Mouse (Mus musculus) small intestine, adult 2 months (tissue): ENCODE results near the gene Zfp354b. TPM values are rescaled to one million over a fixed set of nuclear protein-coding genes. Genes with fewer than 3 reads are reported as not detected.

Experiments
- H3K27ac ChIP-seq: fragments of 200-500 bp; 2 replicates; pipeline ENCODE4 v1.5.1; 2012; ENCODE audit warnings: low read depth, low read length, control low read depth, inconsistent platforms; ENCODE audit not compliant: insufficient read depth
- H3K27me3 ChIP-seq: fragments of 200-500 bp; 2 replicates; pipeline ENCODE4 v1.6.1; 2012; ENCODE audit warnings: mild to moderate bottlenecking, moderate library complexity, low read length, inconsistent platforms; ENCODE audit not compliant: control insufficient read depth, insufficient read depth
- H3K36me3 ChIP-seq: fragments of 200-500 bp; 2 replicates; pipeline ENCODE4 v1.6.1; 2012; ENCODE audit warnings: mild to moderate bottlenecking, low read length, control low read depth, inconsistent platforms; ENCODE audit not compliant: control insufficient read depth, insufficient read depth
- H3K4me1 ChIP-seq: fragments of 200-500 bp; 2 replicates; pipeline ENCODE4 v1.6.1; 2012; ENCODE audit warnings: low read length, inconsistent platforms, mixed read lengths; ENCODE audit not compliant: control insufficient read depth, insufficient read depth, insufficient read length
- H3K4me3 ChIP-seq: fragments of 200-500 bp; 2 replicates; pipeline ENCODE4 v1.5.1; 2012; ENCODE audit warnings: low read depth, mild to moderate bottlenecking, control low read depth, inconsistent platforms, low read length, moderate library complexity
- CTCF ChIP-seq: fragments of 200-500 bp; IDR thresholded peaks from 2 replicates; pipeline ENCODE4 v1.5.1; 2012; ENCODE audit warnings: low read depth, mild to moderate bottlenecking, control low read depth, inconsistent platforms, low read length, moderate library complexity, mixed read lengths; ENCODE audit not compliant: insufficient replicate concordance, insufficient read length; ENCODE audit errors: extremely low read depth
- POLR2A ChIP-seq: fragments of 200-500 bp; IDR thresholded peaks from 2 replicates; pipeline ENCODE4 v1.6.1; 2012; ENCODE audit warnings: low read depth, mild to moderate bottlenecking, control low read depth, inconsistent platforms, low read length, moderate library complexity
- WGBS: fragments of 180-500 bp; shearing (Covaris S2); methylation state at CpG from one replicate; pipeline ENCODE4 v1.1.7; 2018; 5-methylcytosine and 5-hydroxymethylcytosine counted together
- polyA plus RNA-seq: library from polyadenylated mRNA; depleted of rRNA; stranded (reverse); fragments of >200 nt; gene quantifications from 2 replicates; pipeline ENCODE4 v1.2.3, GENCODE M21; 2012

The Zfp354b gene
- polyA plus RNA-seq, 1 experiment, result not detected

DNA sequence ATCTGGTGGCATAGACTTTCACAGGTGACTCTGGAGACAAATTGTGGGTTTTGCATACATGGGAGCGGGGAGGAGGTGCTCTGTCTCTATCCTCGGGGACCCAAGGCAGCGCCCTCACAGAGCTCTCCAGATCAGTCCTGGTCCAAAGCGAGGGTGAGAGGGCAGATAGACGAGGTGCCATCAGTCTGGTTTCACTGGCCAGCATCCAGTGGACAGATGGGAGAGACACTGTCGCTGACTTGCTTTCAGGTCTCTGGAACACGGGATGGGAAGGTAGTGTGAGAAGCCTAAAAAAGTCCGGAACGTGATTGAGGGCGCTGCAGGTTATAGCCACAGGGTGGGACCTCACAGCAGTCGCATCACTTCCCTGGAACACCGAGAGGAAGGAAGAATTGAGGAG lies 11.0 kb upstream of the Zfp354b start:
- Histone ChIP-seq H3K4me1 (no peaks in the 10 kb centered on the region), H3K27me3 (no peaks in the 10 kb centered on the region), H3K4me3 (no peak overlapping the region), H3K36me3 (no peaks in the 10 kb centered on the region), H3K27ac (no peak overlapping the region)
- TF ChIP-seq POLR2A, result no peak
- TF ChIP-seq CTCF, result no peak
- WGBS, result 63% methylated on average over 12 of the region's 12 CpGs

DNA sequence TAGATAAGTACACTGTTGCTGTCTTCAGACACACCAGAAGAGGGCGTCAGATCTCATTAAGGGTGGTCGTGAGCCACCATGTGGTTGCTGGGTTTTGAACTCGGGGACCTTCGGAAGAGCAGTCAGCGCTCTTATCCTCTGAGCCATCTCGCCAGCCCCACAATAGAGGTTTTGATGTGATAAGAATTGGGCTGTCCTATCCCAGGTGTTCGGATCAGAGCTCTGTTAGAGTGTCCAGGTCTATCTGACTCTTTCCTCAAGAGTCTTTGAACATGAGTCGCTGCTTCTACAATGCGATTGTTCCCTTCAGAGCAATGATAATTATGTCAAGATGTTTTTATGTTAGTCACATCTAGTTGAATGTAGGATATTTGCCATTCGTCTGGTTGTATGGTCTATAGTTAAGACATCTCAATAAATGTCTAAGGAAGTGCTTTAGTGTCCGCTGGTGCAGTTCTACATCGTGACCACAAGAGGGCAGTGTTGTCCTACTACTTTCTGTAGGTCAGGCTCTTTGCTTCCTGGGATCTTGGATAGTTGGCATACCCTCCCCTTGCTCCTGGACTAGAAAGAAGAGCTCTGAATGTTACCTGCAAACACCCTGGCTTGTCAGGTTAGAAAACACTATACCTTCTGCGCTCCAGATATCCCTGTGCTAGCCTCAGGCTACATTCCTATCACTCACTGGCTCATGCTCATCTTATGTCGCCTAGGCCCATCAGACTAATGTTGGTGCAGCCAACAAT lies 8.4 kb upstream of the Zfp354b start:
- Histone ChIP-seq H3K27ac (no peak overlapping the region), H3K27me3 (no peaks in the 10 kb centered on the region), H3K4me3 (no peak overlapping the region), H3K36me3 (no peaks in the 10 kb centered on the region), H3K4me1 (no peaks in the 10 kb centered on the region)
- TF ChIP-seq CTCF (peak; percentile 44; the same call in 1 of the 2 replicates), POLR2A (no peak)
- whole genome bisulfite sequencing, result 31% methylated on average over 14 of the region's 14 CpGs

DNA sequence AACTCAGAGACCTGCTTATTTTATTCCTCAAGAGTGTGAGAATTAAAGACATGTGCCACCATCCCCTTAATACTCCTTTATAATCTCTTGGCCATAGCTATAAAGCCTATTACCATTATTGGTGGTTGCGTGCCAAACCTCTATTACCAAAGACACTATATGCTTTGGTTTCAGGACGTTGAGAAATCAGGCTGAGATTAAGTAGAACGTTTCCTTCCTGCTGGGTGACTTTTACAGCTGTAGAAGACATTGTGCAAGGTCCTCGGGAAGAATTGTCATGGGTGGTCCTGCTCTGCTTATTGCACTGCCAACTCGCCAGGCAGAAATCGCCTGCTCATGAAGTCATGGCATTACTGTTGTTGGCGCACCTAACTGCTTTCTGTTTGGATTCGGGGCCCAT lies 7.0 kb upstream of the Zfp354b start:
- H3K4me1 ChIP-seq, result no peaks in the 10 kb centered on the region
- TF ChIP-seq CTCF (no peak), POLR2A (no peak)
- no peaks in the 10 kb centered on the region for H3K27me3 ChIP-seq
- no peak overlapping the region for H3K27ac ChIP-seq
- 62% methylated on average over 8 of the region's 8 CpGs for WGBS
- no peaks in the 10 kb centered on the region for H3K36me3 ChIP-seq
- H3K4me3 ChIP-seq, result no peak overlapping the region

DNA sequence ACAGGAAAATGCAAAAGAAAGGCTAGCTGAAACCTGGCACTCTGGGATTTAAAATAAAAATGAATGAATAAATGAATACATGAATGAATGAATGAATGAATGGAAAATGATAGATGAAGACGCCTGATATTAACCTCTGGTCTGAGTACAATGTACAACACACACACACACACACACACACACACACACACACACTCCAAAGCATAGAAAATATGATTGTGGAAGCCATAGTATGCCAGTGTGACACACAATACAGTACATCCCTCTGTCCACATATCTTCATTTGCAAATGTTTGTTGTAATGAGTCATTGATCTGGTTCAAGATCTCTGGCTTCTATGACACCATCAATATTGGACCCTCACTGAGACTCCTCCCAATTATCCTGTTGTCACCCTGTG lies 607 bp upstream of the Zfp354b start:
- TF ChIP-seq POLR2A, result no peak
- TF ChIP-seq CTCF, result no peak
- no peaks in the 10 kb centered on the region for H3K4me1 ChIP-seq
- H3K36me3 ChIP-seq, result no peaks in the 10 kb centered on the region
- no peak overlapping the region for H3K27ac ChIP-seq
- 62% methylated on average over 1 of the region's 1 CpGs for WGBS
- no peak overlapping the region for H3K4me3 ChIP-seq
- H3K27me3 ChIP-seq, result no peaks in the 10 kb centered on the region

DNA sequence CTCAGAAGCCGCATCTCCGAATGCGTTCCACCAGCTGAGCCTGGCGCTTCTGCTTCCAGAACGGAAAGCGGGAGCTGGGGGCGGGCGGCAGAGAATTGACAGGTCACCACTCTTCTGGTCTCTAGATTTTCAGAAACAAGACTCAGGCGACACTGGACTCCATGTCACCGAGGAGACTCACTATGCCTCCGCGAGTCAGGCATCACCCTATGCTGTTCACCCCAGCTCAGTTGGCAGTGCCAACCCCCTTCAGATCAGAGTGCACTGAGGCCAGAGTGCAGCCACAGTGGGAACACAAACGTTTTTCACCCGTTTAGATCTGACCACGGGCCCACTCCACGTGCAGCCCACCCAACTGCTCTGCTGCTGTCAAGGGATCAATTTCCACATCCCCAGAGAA lies 412 bp downstream of the Zfp354b start:
- Histone ChIP-seq H3K4me3 (peak overlapping the region; percentile 82), H3K4me1 (no peaks in the 10 kb centered on the region), H3K27me3 (no peaks in the 10 kb centered on the region), H3K27ac (no peak overlapping the region), H3K36me3 (no peaks in the 10 kb centered on the region)
- TF ChIP-seq CTCF (no peak), POLR2A (no peak)
- WGBS, result under 1% methylated on average over 16 of the region's 16 CpGs

DNA sequence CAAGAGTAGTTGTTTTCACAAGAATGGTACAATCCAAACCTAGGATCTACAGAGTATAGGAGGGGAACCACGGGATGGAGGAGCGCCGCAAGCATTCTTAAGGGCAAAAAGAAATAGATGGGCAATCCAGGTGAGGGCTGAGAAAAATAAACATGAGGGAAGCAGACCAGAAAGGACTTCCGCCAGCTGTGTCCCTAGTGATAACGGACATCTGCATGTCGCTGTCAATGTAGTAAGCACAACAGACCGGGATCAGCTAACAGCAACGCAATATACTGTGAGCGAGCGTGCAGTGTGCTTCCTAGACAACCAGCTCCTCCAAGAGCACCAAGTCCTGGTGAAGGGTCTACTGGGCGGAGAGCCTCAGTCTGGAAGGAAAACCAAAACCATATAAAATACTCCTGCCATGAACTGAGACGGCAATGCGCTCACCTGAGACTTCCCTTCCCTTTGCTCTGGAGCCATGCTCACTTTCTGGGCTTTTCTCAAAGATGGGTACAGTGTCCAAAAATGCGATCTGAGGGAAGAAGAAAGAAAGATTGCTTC lies 891 bp downstream of the Zfp354b start:
- TF ChIP-seq POLR2A, result no peak
- TF ChIP-seq CTCF, result no peak
- Histone ChIP-seq H3K36me3 (no peaks in the 10 kb centered on the region), H3K27me3 (no peaks in the 10 kb centered on the region), H3K4me3 (peak overlapping the region; percentile 82), H3K27ac (no peak overlapping the region), H3K4me1 (no peaks in the 10 kb centered on the region)
- WGBS, result 10% methylated on average over 14 of the region's 14 CpGs

DNA sequence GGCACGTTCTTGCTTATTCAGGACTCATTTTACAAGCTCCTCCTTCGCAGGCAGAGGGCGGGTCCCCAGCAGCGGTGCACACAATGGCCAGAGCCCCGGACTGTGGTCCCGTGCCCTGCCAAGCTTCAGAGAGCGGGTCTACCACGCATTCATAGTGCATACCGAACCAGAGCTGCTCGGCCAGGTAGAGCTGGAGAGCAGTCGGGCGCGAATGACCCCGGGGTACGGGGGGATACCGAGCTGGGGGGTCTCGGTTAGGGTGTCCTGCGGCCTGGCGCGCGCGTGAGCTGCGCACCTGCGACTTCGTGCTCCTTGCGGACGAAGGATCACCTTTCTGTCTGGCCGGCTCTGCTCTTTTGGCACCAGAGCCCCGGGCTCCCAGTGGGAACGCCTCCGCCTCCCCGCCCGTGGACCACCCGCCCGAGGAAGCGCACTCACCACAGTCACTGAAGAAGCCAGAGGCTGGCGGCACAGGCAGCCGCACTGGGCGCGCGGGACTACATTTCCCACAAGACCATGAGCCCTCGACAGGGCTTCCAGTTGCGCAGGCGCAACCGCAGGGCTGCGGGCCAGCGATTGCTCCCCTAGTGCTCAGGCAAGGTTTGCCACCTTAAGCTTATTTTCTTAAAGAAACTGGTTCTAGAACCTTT lies 15.6 kb downstream of the Zfp354b start, which contains the start of gene Zfp2:
Zfp2 (minus strand) TSS at position 495 of the 650 bp plus-strand sequence.
- no peaks in the 10 kb centered on the region for H3K4me1 ChIP-seq
- H3K27me3 ChIP-seq, result no peaks in the 10 kb centered on the region
- TF ChIP-seq CTCF (peak; percentile 56; the same call in 1 of the 2 replicates), POLR2A (no peak)
- no peak within 1 kb of the TSS for H3K27ac ChIP-seq
- H3K36me3 ChIP-seq, result no peaks in the 10 kb centered on the region
- peak within 1 kb of the TSS; percentile 76 for H3K4me3 ChIP-seq
- WGBS, result under 1% methylated on average over 47 of the region's 47 CpGs
